Mouse (Mus musculus) lung, adult 2 months (tissue): ENCODE measurements around the gene Scd3.

Experiments used
- CTCF ChIP-seq: fragments of 200-500 bp; IDR thresholded peaks from 2 replicates; pipeline ENCODE4 v1.5.1; 2011; ENCODE audit warnings: mild to moderate bottlenecking, low read length, control low read depth; ENCODE audit not compliant: insufficient read depth
- POLR2A ChIP-seq: fragments of 200-500 bp; IDR thresholded peaks from 2 replicates; pipeline ENCODE4 v1.6.1; 2011; ENCODE audit warnings: low read depth, mild to moderate bottlenecking, control low read depth, low read length, borderline replicate concordance; ENCODE audit errors: extremely low read depth

DNA sequence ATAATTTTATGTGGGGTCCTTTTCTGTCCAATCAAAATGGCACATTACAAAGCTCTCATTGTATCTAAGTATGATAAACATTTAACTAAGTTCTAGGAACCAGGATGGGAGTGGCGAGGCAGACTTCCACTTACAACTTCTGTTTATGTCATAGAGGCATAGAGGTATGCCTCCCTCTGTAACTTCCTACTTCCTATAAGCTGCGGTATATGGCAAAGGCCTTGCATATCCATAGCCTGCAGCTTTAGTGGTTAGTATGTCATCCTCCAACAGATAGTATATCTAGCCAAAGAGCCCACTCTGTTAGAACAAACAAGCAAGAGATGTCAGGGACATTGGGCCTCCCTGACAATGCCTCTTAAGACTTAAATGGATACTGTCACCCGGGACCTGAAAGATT is 26.3 kb upstream of the Scd3 start:
- TF ChIP-seq CTCF (no peak), POLR2A (no peak)
